Mouse (Mus musculus): ENCODE measurements around the gene Ddrgk1. TPM values are rescaled to one million over a fixed set of nuclear protein-coding genes. Genes with fewer than 3 reads are reported as not detected.
"Not testable (repeated sequence)": the region's sequence is repeated elsewhere in the genome, so short reads cannot be mapped to it uniquely, and the experiment has no call there.

Gene Ddrgk1
- total RNA-seq, 2 experiments from 2014 or later: 199 to 232 TPM

GRCm38 (mm10) chr2:130653760-130654159 is 10.7 kb downstream of the Ddrgk1 start:
- no peak for DNase-seq

- DNase-seq: no peak
Measured at GRCm38 (mm10) chr2:130653303-130653702, 11.2 kb downstream of the Ddrgk1 start.

DNA sequence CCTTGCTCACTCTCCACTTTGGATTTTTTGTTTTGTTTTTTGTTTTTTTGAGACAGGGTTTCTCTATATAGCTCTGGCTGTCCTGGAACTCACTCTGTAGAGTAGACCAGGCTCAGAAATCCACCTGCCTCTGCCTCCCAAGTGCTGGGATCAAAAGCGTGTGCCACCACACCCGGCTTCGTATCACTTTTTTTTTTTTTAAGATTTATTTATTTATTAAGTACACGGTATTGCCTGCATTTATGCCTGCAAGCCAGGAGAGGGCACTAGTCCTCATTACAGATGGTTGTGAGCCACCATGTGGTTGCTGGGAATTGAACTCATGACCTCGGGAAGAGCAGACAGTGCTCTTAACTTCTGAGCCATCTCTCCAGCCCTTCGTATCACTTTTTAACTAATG is 15.4 kb downstream of the Ddrgk1 start:
- not testable (repeated sequence) for DNase-seq

GRCm38 (mm10) chr2:130645198-130645597 is 19.3 kb downstream of the Ddrgk1 start:
- DNase-seq: no peak

GRCm38 (mm10) chr2:130642684-130643369 is 21.6 kb downstream of the Ddrgk1 start, which contains the start of gene Lzts3:
Gene Lzts3, minus strand, starts transcription at chr2:130642803.
- peak; percentile 97 to 99 for DNase-seq

- peak in 1 of 2 experiments; percentile 22 for DNase-seq
Measured at GRCm38 (mm10) chr2:130642197-130642660, 22.2 kb downstream of the Ddrgk1 start.

GRCm38 (mm10) chr2:130641351-130642025 is 23.0 kb downstream of the Ddrgk1 start:
- DNase-seq: no peak

- no peak for DNase-seq
Measured at GRCm38 (mm10) chr2:130639276-130639675, 25.2 kb downstream of the Ddrgk1 start.

- peak; percentile 65 to 70 for DNase-seq
Measured at GRCm38 (mm10) chr2:130638101-130638611, 26.3 kb downstream of the Ddrgk1 start.

GRCm38 (mm10) chr2:130635847-130636246 is 28.6 kb downstream of the Ddrgk1 start:
- no peak for DNase-seq

GRCm38 (mm10) chr2:130634739-130635411 is 29.6 kb downstream of the Ddrgk1 start:
- DNase-seq: peak; percentile 22 to 29

- DNase-seq: no peak
Measured at GRCm38 (mm10) chr2:130634006-130634738, 30.3 kb downstream of the Ddrgk1 start.

- no peak for DNase-seq
Measured at GRCm38 (mm10) chr2:130632887-130633675, 31.4 kb downstream of the Ddrgk1 start.

DNA sequence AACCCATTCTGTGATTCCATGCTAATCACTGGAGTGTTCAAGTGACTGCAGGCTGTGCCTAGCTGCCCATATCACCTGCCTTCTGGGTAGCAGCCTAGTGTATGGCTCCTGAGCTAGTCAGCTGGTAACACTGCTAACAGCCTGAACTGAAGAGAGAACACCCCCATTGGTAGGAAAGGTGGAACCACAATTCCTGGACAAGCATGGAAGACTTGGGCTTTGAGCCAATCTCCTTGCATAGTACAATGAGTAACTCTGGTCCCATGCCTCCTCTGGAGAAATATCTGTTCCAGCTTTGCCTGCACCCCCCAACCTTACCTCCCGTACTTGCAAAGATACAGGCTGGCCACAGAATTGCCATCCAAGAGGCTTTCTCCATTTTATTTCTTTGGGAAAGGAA is 32.0 kb downstream of the Ddrgk1 start:
- DNase-seq: no peak

GRCm38 (mm10) chr2:130629839-130630203 is 34.6 kb downstream of the Ddrgk1 start, which contains the start of the genes Fastkd5 and Ubox5:
Gene Fastkd5, minus strand, starts transcription at chr2:130630027.
Gene Ubox5, minus strand, starts transcription at chr2:130630038.
- DNase-seq: peak; percentile 92 to 93

- peak in 1 of 2 experiments; percentile 23 for DNase-seq
Measured at GRCm38 (mm10) chr2:130629080-130629838, 35.2 kb downstream of the Ddrgk1 start.

- no peak for DNase-seq
Measured at GRCm38 (mm10) chr2:130628424-130628823, 36.0 kb downstream of the Ddrgk1 start.

GRCm38 (mm10) chr2:130618972-130619371 is 45.5 kb downstream of the Ddrgk1 start:
- DNase-seq: no peak

DNA sequence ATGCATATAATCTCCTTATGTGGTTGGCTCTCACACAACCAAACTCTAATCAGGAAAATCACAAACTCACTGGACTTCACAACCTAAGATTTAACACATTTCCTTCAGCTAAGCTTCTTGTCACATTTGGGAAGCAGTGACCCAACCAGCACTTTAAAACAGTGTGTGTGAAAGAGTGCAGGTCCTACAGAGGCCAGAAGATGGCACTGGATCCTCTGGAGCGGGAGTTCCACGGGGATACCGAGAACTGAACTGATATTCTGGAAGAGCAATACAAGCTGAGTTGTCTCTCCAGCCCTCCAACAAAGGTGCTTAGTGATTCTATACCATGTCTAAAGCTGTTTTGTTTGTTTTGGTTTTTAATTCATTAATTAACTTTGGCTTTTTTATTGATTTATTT is 51.4 kb downstream of the Ddrgk1 start:
- peak; percentile 22 to 39 for DNase-seq

All from adrenal gland, postnatal 36 days (tissue).